Mouse (Mus musculus) heart, embryonic 12.5 days (tissue): ENCODE measurements around the gene Zbtb7b. TPM values are rescaled to one million over a fixed set of nuclear protein-coding genes. Genes with fewer than 3 reads are reported as not detected.
"Not testable (repeated sequence)": the region's sequence is repeated elsewhere in the genome, so short reads cannot be mapped to it uniquely, and the experiment has no call there.

ENCODE experiments used
- ATAC-seq: fragments of 200-750 bp; cut with Nextera tagmentation; 2 replicates; pipeline ENCODE4 v1.8.0; 2017; ENCODE audit warnings: moderate TSS enrichment, moderate library complexity; ENCODE audit not compliant: insufficient number of reproducible peaks, low FRiP score
- H3K27ac ChIP-seq: fragments of 300-500 bp; sonication (generic); 2 replicates; pipeline ENCODE4 v1.5.1; 2016; ENCODE audit warnings: mild to moderate bottlenecking, moderate library complexity; ENCODE audit not compliant: poor library complexity, severe bottlenecking
- H3K27me3 ChIP-seq: fragments of 300-500 bp; sonication (generic); replicated peaks from 2 replicates; pipeline ENCODE4 v1.6.1; 2016; ENCODE audit warnings: mild to moderate bottlenecking, moderate library complexity
- H3K36me3 ChIP-seq: fragments of 300-500 bp; sonication (generic); 2 replicates; pipeline ENCODE4 v1.6.1; 2016; ENCODE audit warnings: mild to moderate bottlenecking, moderate library complexity
- H3K4me1 ChIP-seq: fragments of 300-500 bp; sonication (generic); replicated peaks from 2 replicates; pipeline ENCODE4 v1.6.1; 2016; ENCODE audit warnings: mild to moderate bottlenecking
- H3K4me2 ChIP-seq: fragments of 300-500 bp; sonication (generic); 2 replicates; pipeline ENCODE4 v1.6.1; 2016; ENCODE audit warnings: mild to moderate bottlenecking, moderate library complexity
- H3K4me3 ChIP-seq: fragments of 300-500 bp; sonication (generic); 2 replicates; pipeline ENCODE4 v1.5.1; 2016; ENCODE audit warnings: mild to moderate bottlenecking
- H3K9ac ChIP-seq: fragments of 300-500 bp; sonication (generic); 2 replicates; pipeline ENCODE4 v1.6.1; 2016; ENCODE audit warnings: mild to moderate bottlenecking, moderate library complexity
- H3K9me3 ChIP-seq: fragments of 300-500 bp; sonication (generic); replicated peaks from 2 replicates; pipeline ENCODE4 v1.6.1; 2016; ENCODE audit warnings: mild to moderate bottlenecking, moderate library complexity
- WGBS: fragments of 180-500 bp; shearing (Covaris S2); methylation state at CpG from one replicate; pipeline ENCODE4 v1.1.7; 2016; 5-methylcytosine and 5-hydroxymethylcytosine counted together
- polyA plus RNA-seq: library from polyadenylated mRNA; unstranded; fragments of >200 nt; fragmentation: Nextera tagmentation; extraction: Ambion mirVana; gene quantifications from 2 replicates; pipeline ENCODE4 v1.2.1, GENCODE M21; 2016

Gene Zbtb7b
- 1.6 and 1.8 TPM in 2 replicates for polyA plus RNA-seq

DNA sequence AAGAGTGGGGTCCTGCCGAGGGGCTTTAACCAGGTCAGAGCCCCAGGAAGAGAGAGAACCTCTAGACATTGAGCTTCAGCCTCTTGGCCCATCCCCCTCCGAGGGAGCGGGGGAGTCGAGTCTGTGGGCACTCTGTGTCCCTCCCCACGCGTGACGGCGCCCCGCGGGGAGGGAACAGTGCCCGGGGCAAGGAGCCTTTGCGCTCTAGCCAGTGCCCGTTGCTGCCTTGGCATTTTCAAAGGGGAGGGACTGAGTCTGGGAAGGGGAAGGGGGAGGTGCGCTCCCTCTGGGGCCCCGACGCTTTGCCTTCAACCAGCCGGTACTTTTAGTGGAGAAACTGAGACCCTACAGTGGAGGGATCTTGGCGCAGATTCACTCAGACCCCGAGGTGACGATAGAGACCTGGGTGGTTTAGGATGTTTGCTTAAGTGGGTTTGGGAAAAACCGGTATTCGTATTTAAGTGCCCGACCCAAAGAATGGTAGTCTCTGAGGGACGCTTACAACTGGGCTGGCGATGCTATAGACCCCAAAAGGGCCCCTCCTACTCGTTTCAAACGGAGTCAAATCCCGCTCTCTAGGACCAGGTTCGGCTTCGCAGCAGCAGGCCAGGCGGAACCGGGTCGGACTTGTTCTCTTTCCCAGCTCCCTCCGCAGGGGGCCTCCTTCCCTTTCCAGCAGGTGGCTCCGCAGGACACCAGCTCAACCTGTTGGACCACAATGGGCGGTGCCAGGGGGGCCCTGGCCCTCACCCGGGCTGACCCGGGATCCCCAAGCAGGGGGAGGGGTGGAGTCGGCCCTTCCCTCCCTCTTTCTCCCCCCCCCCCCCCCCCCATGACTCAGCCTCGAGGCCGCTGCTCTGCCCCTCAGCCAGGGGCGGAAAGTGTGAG is at the start of gene Zbtb7b:
Gene Zbtb7b (minus strand): TSS at position 771 of the 888 bp plus-strand sequence.
- peak; percentile 60 for ATAC-seq
- Histone ChIP-seq H3K9ac (peak within 1 kb of the TSS; percentile 79), H3K27ac (peak within 1 kb of the TSS; percentile 93), H3K4me2 (peak within 1 kb of the TSS; percentile 100), H3K9me3 (no peaks in the 10 kb centered on the region), H3K4me3 (peak within 1 kb of the TSS; percentile 78), H3K36me3 (no peaks in the 10 kb centered on the region), H3K27me3 (no peaks in the 10 kb centered on the region), H3K4me1 (peaks cover 46% of the 10 kb centered on the region)
- under 1% methylated on average over 39 of the region's 42 CpGs for WGBS

DNA sequence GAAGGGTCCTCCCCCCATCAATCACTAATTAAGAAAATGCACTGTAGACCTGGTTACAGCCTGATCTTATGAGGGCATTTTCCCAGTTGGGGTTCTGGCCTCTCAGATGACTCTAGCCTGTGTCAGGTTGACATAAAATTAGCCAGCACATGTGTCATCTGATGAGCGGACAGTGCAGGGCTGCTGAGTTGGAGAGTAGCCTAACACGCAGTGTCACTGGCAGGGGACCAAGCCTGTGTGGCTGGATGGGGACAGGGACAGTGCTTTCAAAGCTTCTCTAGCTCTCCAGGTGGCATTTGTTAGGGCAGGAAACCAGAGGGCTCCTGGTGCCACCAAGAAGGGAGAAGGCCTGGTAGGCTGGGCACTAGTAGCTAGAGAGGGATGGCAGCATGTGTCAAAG is 46.1 kb upstream of the Zbtb7b start:
- Histone ChIP-seq H3K36me3 (peaks cover 50% of the 10 kb centered on the region), H3K27me3 (no peaks in the 10 kb centered on the region), H3K9me3 (no peaks in the 10 kb centered on the region), H3K4me1 (peaks cover 20% of the 10 kb centered on the region), H3K4me2 (no peak overlapping the region), H3K9ac (no peak overlapping the region), H3K27ac (no peak overlapping the region), H3K4me3 (no peak overlapping the region)
- ATAC-seq = no peak
- 89% methylated on average over 2 of the region's 2 CpGs for WGBS

DNA sequence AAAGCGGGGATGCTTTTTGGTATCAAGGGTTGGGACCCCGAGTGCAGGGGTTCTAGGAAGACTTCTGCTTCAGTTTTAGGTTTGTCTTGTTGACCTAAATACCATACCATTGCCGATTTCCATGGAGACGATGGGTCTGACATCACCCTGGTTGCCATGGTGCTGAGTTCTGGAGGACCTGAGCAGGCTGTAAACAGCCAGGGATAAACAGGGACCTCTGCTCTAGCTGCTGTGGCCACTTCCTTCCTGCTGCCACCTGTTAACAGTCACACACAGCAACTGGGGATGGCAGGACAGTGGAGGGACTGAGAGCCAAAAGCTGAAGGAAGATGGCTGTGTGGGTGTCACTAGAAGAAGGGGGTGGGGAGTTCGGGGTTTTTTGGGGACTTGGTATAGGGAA is 42.7 kb upstream of the Zbtb7b start:
- WGBS = 35% methylated on average over 5 of the region's 5 CpGs
- Histone ChIP-seq H3K4me2 (peak overlapping the region; percentile 70), H3K36me3 (peaks cover 46% of the 10 kb centered on the region), H3K4me3 (peak overlapping the region; percentile 68), H3K9ac (peak overlapping the region; percentile 81), H3K27ac (peak overlapping the region; percentile 83), H3K27me3 (no peaks in the 10 kb centered on the region), H3K9me3 (no peaks in the 10 kb centered on the region), H3K4me1 (peaks cover 26% of the 10 kb centered on the region)
- ATAC-seq = no peak

DNA sequence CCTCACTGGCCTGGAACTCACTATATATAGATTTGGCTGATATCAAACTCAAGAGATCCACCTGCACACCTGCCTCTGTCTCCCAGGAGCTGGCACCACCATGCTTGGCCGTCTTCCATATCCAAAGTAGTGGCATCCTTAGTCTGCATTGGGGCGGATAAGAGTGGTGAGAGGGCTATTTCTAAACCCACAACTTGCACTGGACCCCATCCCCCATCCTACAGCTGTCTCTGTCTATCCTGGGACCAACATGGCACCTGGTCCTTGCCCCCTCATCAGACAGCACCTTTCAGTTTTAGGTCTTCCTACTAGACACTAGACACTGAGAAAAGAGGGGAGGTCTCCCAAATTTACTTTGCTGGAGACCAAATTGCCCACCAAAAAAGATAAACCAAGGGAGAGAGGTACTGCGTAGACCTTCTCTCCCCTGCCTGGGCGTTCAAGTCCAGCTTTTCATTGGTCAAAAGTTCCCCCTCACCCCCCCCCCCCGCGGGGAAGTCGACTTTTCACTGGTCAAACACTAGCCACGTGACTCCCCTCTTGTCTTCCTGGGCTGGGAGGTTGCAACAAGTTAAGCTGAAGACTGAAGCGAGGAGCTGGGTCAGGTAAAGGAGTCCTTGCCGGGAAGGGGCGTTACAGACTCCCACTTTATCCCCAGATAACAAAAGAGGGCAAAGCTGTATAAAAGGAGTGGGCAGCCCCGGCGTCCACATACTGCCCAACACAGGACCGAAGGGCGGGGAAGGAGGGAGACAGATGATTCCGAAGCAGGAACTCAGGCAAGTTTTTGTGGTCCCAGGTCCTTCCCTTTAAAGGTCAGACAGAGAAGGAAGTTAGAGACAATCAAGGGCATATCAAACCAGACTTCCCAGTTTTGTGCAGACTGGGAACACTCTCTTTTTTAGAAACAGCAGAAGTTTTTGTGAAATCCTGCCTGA is 41.9 kb upstream of the Zbtb7b start, which contains the start of gene Pbxip1:
Gene Pbxip1 (plus strand): TSS at position 531 of the 938 bp plus-strand sequence.
- Histone ChIP-seq H3K4me2 (peak within 1 kb of the TSS; percentile 70), H3K36me3 (peaks cover 50% of the 10 kb centered on the region), H3K4me1 (peaks cover 30% of the 10 kb centered on the region), H3K4me3 (peak within 1 kb of the TSS; percentile 68), H3K27me3 (no peaks in the 10 kb centered on the region), H3K27ac (peak within 1 kb of the TSS; percentile 83), H3K9ac (peak within 1 kb of the TSS; percentile 81), H3K9me3 (no peaks in the 10 kb centered on the region)
- ATAC-seq = peak; percentile 87
- WGBS = 4% methylated on average over 16 of the region's 16 CpGs

DNA sequence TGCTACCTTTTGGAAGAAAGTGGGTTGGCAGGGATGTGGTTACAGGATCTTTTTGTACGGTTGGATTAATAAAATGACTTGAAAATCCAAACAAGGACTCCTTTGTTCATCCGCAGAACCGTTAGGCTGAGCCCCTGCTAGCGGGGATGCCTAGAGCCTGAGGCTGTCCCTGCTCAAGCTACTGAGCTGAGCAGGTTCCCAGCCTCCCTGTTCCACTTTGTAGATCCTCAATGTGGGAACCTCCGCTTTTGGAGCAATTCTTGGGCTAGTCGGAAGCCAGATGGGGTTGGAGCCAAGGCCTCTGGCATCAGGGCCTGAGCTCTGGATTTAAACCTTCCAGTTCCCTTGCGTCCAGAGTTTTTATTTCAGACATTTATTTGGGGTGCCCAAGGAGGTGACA is 40.5 kb upstream of the Zbtb7b start:
- Histone ChIP-seq H3K9ac (no peak overlapping the region), H3K4me3 (no peak overlapping the region), H3K9me3 (no peaks in the 10 kb centered on the region), H3K27me3 (no peaks in the 10 kb centered on the region), H3K36me3 (peaks cover 39% of the 10 kb centered on the region), H3K27ac (no peak overlapping the region), H3K4me2 (no peak overlapping the region), H3K4me1 (peaks cover 36% of the 10 kb centered on the region)
- ATAC-seq = no peak
- WGBS = 79% methylated on average over 7 of the region's 7 CpGs

DNA sequence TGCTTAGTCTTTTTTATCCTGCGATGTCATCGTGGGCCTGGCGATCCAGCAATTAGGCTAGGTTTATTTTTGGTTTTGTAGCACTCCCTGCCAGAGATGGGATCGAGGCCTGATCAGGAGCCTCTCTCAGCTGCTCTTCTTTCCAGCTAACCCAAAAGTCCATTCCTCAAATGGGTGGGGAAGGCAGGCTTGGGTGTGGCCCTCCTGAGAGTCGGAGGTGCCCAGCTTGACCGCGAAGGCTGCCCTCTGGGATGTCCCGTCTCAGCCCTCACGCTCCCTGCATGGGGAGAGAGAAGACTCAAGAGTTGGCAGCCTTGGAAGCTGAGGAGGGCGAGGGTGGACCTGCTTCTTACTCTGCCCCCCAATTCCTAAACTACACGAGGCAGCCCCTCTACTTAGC is 40.0 kb upstream of the Zbtb7b start:
- H3K4me1 ChIP-seq = peaks cover 36% of the 10 kb centered on the region
- H3K27me3 ChIP-seq = no peaks in the 10 kb centered on the region
- no peak overlapping the region for H3K4me2 ChIP-seq
- no peak overlapping the region for H3K9ac ChIP-seq
- no peaks in the 10 kb centered on the region for H3K9me3 ChIP-seq
- no peak overlapping the region for H3K4me3 ChIP-seq
- no peak for ATAC-seq
- peaks cover 33% of the 10 kb centered on the region for H3K36me3 ChIP-seq
- 76% methylated on average over 11 of the region's 11 CpGs for WGBS
- H3K27ac ChIP-seq = no peak overlapping the region

DNA sequence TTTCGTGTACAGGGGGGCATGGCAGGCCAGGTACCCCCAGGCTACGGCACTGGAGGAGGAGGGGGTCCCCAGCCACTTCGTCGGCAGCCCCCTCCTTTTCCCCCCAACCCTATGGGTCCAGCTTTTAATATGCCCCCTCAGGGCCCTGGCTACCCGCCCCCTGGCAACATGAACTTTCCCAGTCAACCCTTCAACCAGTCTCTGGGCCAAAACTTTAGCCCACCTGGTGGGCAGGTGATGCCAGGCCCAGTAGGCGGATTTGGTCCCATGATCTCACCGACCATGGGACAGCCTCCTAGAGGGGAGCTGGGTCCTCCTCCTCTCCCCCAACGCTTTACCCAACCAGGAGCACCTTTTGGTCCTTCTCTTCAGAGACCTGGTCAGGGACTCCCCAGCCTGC is 38.0 kb upstream of the Zbtb7b start:
- H3K27me3 ChIP-seq = no peaks in the 10 kb centered on the region
- 0 out of 2 replicates have a peak overlapping the region, but pooled peaks have one; percentile 22 for H3K9ac ChIP-seq
- no peak overlapping the region for H3K4me2 ChIP-seq
- 92% methylated on average over 8 of the region's 8 CpGs for WGBS
- peaks cover 27% of the 10 kb centered on the region for H3K4me1 ChIP-seq
- H3K4me3 ChIP-seq = no peak overlapping the region
- H3K27ac ChIP-seq = no peak overlapping the region
- no peaks in the 10 kb centered on the region for H3K9me3 ChIP-seq
- peaks cover 38% of the 10 kb centered on the region for H3K36me3 ChIP-seq
- no peak for ATAC-seq

DNA sequence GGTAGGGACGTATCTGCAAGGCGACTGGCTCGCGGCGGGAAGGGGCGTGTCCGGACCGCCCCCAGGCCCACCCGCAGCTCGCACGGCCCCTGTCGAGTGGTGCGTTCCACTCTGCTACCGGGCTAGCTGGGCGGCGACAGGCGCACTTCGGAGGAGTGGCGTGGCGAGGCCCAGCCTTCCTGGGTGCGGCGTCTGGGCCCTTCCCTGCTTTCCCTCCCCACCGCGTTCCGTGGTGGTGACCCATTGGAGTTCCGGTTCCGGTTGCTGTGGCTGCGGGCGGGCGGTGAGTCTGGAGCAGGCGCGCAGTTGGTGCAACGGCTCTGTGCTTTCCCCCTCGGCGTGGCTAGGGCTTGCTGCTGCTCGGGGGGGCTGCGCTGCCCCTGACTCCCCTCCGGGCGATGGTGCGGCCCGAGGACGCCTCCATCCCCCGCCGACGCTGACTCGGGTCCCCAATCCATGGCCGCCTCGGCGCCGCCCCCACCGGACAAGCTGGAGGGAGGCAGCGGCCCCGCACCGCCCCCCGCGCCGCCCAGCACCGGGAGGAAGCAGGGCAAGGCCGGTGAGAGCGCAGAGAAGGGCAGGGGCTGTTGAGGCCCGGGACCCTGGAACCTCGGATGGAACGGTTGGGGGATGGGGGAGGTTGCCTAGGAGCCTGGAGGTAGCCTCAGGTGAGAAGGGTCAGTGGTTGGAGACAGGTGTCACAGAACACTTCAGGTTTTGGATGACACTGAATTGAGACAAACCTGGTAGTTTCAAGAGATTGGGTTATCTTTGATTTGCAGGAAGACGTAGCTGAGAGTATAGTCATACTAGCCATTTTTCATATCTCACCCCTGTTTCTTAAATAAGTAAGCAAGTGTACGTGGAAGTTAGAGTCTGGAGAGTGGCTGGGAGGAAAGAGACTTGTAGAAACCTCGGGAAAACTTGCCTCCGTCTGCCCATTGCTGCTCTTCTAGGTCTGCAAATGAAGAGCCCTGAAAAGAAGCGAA is 35.9 kb upstream of the Zbtb7b start, which contains the start of gene Pygo2:
Gene Pygo2 (plus strand): TSS at position 44 of the 989 bp plus-strand sequence.
- WGBS = 2% methylated on average over 53 of the region's 68 CpGs
- Histone ChIP-seq H3K9ac (peak within 1 kb of the TSS; percentile 96), H3K36me3 (peaks cover 60% of the 10 kb centered on the region)

DNA sequence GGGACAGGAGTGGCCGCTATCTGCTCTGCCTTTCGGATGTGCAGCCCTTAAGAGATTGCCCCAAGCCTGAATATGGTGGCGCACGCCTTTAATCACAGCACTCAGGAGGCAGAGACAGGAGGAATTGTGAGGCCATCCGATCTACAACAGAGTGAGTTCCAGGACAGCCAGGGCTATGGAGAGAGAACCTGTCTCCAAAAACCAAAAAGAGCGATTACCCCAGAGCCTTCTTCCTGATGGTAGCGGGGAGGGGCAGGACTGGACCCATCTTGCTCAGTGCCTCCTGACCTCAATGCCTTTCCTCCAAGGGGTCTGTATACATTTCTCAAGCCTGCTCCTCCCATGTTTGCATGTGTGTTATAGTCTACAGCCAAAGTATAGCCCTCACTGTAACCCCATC is 34.4 kb upstream of the Zbtb7b start:
- not testable (repeated sequence) for H3K4me3 ChIP-seq, H3K9me3 ChIP-seq, H3K27me3 ChIP-seq, H3K27ac ChIP-seq, H3K9ac ChIP-seq, ATAC-seq, H3K4me2 ChIP-seq
- Histone ChIP-seq H3K4me1 (peaks cover 15% of the 10 kb centered on the region), H3K36me3 (peaks cover 66% of the 10 kb centered on the region)
- WGBS = 89% methylated on average over 7 of the region's 7 CpGs

More for the DNA sequence above, 35.9 kb upstream of the Zbtb7b start, which contains the start of gene Pygo2:
- Histone ChIP-seq H3K27me3 (no peaks in the 10 kb centered on the region), H3K27ac (peak within 1 kb of the TSS; percentile 92), H3K9me3 (no peaks in the 10 kb centered on the region), H3K4me2 (peak within 1 kb of the TSS; percentile 74), H3K4me3 (peak within 1 kb of the TSS; percentile 87), H3K4me1 (peaks cover 16% of the 10 kb centered on the region)
- peak; percentile 98 for ATAC-seq

DNA sequence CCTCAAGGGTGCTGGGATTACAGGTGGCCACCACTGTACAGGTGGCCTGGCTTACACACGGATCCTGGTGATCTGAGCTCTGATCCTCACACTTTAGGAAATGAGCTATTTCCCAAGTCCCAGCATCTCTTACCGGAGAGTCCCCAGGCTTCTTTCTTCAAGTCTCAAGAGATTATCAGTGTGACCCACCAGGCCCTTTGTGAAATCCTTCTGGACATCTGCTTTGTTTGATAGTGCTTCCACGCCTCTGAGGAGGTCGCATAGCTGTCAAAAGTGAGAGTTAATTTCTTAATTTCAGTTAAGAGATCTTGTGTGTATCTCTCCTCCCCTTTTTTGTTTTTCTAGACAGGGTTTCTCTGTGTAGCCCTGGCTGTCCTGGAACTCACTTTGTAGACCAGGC is 31.3 kb upstream of the Zbtb7b start:
- no peak overlapping the region for H3K4me2 ChIP-seq
- whole genome bisulfite sequencing = 72% methylated on average over 4 of the region's 4 CpGs
- no peak overlapping the region for H3K4me3 ChIP-seq
- no peak overlapping the region for H3K27ac ChIP-seq
- no peak for ATAC-seq
- H3K36me3 ChIP-seq = peaks cover 51% of the 10 kb centered on the region
- no peaks in the 10 kb centered on the region for H3K9me3 ChIP-seq
- H3K27me3 ChIP-seq = no peaks in the 10 kb centered on the region
- no peak overlapping the region for H3K9ac ChIP-seq
- H3K4me1 ChIP-seq = peaks cover 32% of the 10 kb centered on the region
